Mouse (Mus musculus) E14TG2a.4 (cell line): ENCODE results near the gene Mdn1.

Experiments
- CTCF ChIP-seq: conservative IDR thresholded peaks from 2 replicates; pipeline ENCODE4 v1.5.1; 2014; ENCODE audit warnings: low read length
- NANOG ChIP-seq: IDR thresholded peaks from 2 replicates; pipeline ENCODE4 v1.6.1; 2014; ENCODE audit warnings: borderline replicate concordance, low read length, mixed read lengths
- POU5F1 ChIP-seq: IDR thresholded peaks from 2 replicates; pipeline ENCODE4 v1.6.1; 2014; ENCODE audit warnings: low read length, borderline replicate concordance

DNA sequence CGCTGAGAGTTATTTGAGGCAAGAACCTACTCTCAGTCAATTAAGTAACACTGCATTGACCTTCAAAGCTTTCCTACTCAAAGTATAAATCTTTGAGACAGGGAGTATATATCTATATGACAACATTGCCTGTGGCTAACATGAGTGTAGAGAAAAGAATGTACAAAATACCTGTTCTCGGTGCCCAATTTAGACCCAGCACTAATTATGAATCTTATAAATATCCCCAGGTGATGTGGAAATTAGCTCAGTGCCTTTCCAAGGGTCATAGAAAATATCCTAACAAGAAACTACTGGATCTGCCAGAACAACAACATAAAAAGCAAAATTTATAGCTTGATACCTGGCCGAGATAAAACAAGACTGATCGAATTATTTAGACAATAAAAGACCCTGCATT, 142.1 kb downstream of the Mdn1 start:
- no peak for TF ChIP-seq CTCF
- TF ChIP-seq POU5F1 = no peak
- TF ChIP-seq NANOG = no peak
